Mouse (Mus musculus) heart, postnatal 0 days (tissue): ENCODE measurements at regions not wholly inside any gene's neighbourhood (a gene's known extent, or its start where the extent isn't known, plus 50 kb on each side); places are given as distances from the start of the nearest gene placed in this dataset.

ENCODE experiments used
- CTCF ChIP-seq: IDR thresholded peaks from 2 replicates; pipeline ENCODE4 v1.5.1; 2016; ENCODE audit warnings: antibody characterized with exemption, control low read depth, low read depth
- EP300 ChIP-seq: IDR thresholded peaks from 2 replicates; pipeline ENCODE4 v1.6.1; 2016; ENCODE audit warnings: antibody characterized with exemption, low read depth

DNA sequence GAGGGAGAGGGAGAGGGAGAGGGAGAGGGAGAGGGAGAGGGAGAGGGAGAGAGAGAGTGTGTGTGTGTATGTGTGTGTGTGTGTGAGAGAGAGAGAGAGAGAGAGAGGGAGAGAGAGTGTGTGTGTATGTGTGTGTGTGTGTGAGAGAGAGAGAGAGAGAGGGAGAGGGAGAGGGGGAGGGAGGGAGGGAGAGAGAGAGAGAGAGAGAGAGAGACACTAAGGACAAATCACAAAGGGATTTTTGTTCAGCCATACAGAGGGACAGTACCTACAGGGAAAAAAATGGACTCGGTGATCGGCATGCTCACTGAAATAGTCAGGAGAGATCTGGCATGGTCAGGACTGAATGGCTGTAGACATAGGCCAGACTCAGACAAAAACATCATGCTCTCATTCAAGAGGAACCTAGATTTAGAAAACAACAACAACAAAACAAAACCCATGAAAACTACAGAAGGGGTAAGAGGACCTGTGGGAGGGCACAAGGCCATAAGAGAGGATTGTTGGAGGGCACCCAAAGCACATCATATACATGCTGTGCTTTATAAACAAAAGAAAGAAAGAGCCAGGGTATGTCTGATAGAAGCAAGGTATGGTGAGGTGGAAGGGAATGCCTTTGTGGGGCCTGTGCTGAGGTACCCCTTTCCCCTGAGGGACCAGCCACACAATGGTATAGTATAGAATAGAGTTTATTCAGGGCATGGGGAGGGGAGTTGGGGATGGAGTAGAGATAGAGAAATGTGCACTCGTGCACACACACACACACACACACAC is 127.0 kb upstream of the Med14 start:
- no peak for TF ChIP-seq CTCF
- no peak for TF ChIP-seq EP300
